Mouse (Mus musculus): ENCODE results near the gene Arrb2. TPM values are rescaled to one million over a fixed set of nuclear protein-coding genes. Genes with fewer than 3 reads are reported as not detected.

Arrb2 gene
- polyA plus RNA-seq, 1 experiment from 2014 or later = 11.2 TPM

Small RNA genes lying within 50 kb of the gene (microRNA-seq; reads per million reads assigned to microRNA genes)
- gene Mir7115 = not detected

Other genes with a start within 250 kb of the Arrb2 start
- gene Slc16a11, start 219.9 kb upstream of the Arrb2 start, polyA plus RNA-seq (2015; fragmentation: Nextera tagmentation; extraction: Ambion mirVana) = 0.28 and 0.60 TPM in 2 replicates
- 5.0 and 7.1 TPM in 2 replicates for gene Slc16a13, start 211.6 kb upstream of the Arrb2 start, polyA plus RNA-seq (2015; fragmentation: Nextera tagmentation; extraction: Ambion mirVana)
- 17.8 and 18.3 TPM in 2 replicates for gene Bcl6b, start 202.8 kb upstream of the Arrb2 start, polyA plus RNA-seq (2015; fragmentation: Nextera tagmentation; extraction: Ambion mirVana)
- 125 and 137 TPM in 2 replicates for gene 0610010K14Rik, start 194.7 kb upstream of the Arrb2 start, polyA plus RNA-seq (2015; fragmentation: Nextera tagmentation; extraction: Ambion mirVana)
- gene Gm21988, start 192.8 kb upstream of the Arrb2 start, polyA plus RNA-seq (2015; fragmentation: Nextera tagmentation; extraction: Ambion mirVana) = 9.0 and 9.5 TPM in 2 replicates
- 214 and 235 TPM in 2 replicates for gene Rnasek, start 192.8 kb upstream of the Arrb2 start, polyA plus RNA-seq (2015; fragmentation: Nextera tagmentation; extraction: Ambion mirVana)
- gene Alox12, start 177.3 kb upstream of the Arrb2 start, polyA plus RNA-seq (2015; fragmentation: Nextera tagmentation; extraction: Ambion mirVana) = 2.5 and 3.5 TPM in 2 replicates
- not detected in 2 replicates for gene Alox12e, start 110.0 kb upstream of the Arrb2 start, polyA plus RNA-seq (2015; fragmentation: Nextera tagmentation; extraction: Ambion mirVana)
- gene Alox15, start 80.6 kb upstream of the Arrb2 start, polyA plus RNA-seq (2015; fragmentation: Nextera tagmentation; extraction: Ambion mirVana) = 0.05 TPM in 1 of 2 replicates, not detected in the other
- gene Pelp1, start 22.6 kb upstream of the Arrb2 start, polyA plus RNA-seq (2015; fragmentation: Nextera tagmentation; extraction: Ambion mirVana) = 23.3 and 23.6 TPM in 2 replicates
- gene Med11, start 19.3 kb downstream of the Arrb2 start, polyA plus RNA-seq (2015; fragmentation: Nextera tagmentation; extraction: Ambion mirVana) = 25.5 and 26.2 TPM in 2 replicates
- gene Zmynd15, start 26.8 kb downstream of the Arrb2 start, polyA plus RNA-seq (2015; fragmentation: Nextera tagmentation; extraction: Ambion mirVana) = 1.4 and 1.5 TPM in 2 replicates
- 6.8 and 6.9 TPM in 2 replicates for gene Cxcl16, start 27.3 kb downstream of the Arrb2 start, polyA plus RNA-seq (2015; fragmentation: Nextera tagmentation; extraction: Ambion mirVana)
- gene Tm4sf5, start 72.6 kb downstream of the Arrb2 start, polyA plus RNA-seq (2015; fragmentation: Nextera tagmentation; extraction: Ambion mirVana) = 8.4 and 8.5 TPM in 2 replicates
- 0.31 TPM in 1 of 2 replicates, not detected in the other for gene Vmo1, start 82.0 kb downstream of the Arrb2 start, polyA plus RNA-seq (2015; fragmentation: Nextera tagmentation; extraction: Ambion mirVana)
- 0.12 and 0.99 TPM in 2 replicates for gene Gltpd2, start 86.6 kb downstream of the Arrb2 start, polyA plus RNA-seq (2015; fragmentation: Nextera tagmentation; extraction: Ambion mirVana)
- gene Psmb6, start 92.7 kb downstream of the Arrb2 start, polyA plus RNA-seq (2015; fragmentation: Nextera tagmentation; extraction: Ambion mirVana) = 636 and 691 TPM in 2 replicates
- not detected in 2 replicates for gene Gm40193, start 100.3 kb downstream of the Arrb2 start, polyA plus RNA-seq (2015; fragmentation: Nextera tagmentation; extraction: Ambion mirVana)
- gene Pld2, start 107.4 kb downstream of the Arrb2 start, polyA plus RNA-seq (2015; fragmentation: Nextera tagmentation; extraction: Ambion mirVana) = 9.3 and 11.2 TPM in 2 replicates
- gene Mink1, start 130.2 kb downstream of the Arrb2 start, polyA plus RNA-seq (2015; fragmentation: Nextera tagmentation; extraction: Ambion mirVana) = 8.8 and 9.8 TPM in 2 replicates
- gene 4930544D05Rik, start 183.2 kb downstream of the Arrb2 start, polyA plus RNA-seq (2015; fragmentation: Nextera tagmentation; extraction: Ambion mirVana) = not detected in 2 replicates
- not detected in 2 replicates for gene Chrne, start 186.6 kb downstream of the Arrb2 start, polyA plus RNA-seq (2015; fragmentation: Nextera tagmentation; extraction: Ambion mirVana)
- gene Gp1ba, start 206.5 kb downstream of the Arrb2 start, polyA plus RNA-seq (2015; fragmentation: Nextera tagmentation; extraction: Ambion mirVana) = 0.86 and 1.0 TPM in 2 replicates
- 66.3 and 73.8 TPM in 2 replicates for gene Rnf167, start 214.6 kb downstream of the Arrb2 start, polyA plus RNA-seq (2015; fragmentation: Nextera tagmentation; extraction: Ambion mirVana)
- gene Slc25a11, start 214.8 kb downstream of the Arrb2 start, polyA plus RNA-seq (2015; fragmentation: Nextera tagmentation; extraction: Ambion mirVana) = 234 and 262 TPM in 2 replicates
- gene Pfn1, start 222.0 kb downstream of the Arrb2 start, polyA plus RNA-seq (2015; fragmentation: Nextera tagmentation; extraction: Ambion mirVana) = 1,587 and 1,588 TPM in 2 replicates
- 273 and 322 TPM in 2 replicates for gene Eno3, start 224.6 kb downstream of the Arrb2 start, polyA plus RNA-seq (2015; fragmentation: Nextera tagmentation; extraction: Ambion mirVana)
- gene Spag7, start 236.8 kb downstream of the Arrb2 start, polyA plus RNA-seq (2015; fragmentation: Nextera tagmentation; extraction: Ambion mirVana) = 175 and 206 TPM in 2 replicates